Mouse (Mus musculus): ENCODE results near the gene Srgn.

DNA sequence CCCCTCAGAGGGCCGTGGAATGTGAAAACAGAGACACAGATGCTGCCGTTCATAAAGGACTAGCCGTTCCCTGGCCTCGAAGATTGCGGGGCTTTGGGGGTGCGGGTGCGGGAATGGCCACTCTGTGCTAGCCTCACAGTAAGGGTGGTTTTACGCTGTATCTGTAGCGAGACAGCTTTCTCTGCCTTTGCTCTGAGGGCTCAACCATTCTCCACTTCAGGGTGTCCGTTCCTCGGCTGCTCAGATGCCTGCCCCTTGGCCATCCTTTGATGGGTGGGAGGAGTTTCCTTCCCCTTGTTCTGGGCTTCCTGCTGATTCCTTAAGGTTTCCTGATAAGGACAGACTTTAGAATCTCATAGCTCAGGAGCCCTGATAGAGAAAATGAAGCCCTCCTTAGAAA lies 18.8 kb downstream of the Srgn start:
- TF ChIP-seq CTCF (IDR thresholded peaks at IDR 0.05): no peak
- peak; percentile 59; the same call in 1 of the 2 replicates for TF ChIP-seq EP300 (IDR thresholded peaks at IDR 0.05)
